ENCODE assay signal across 31 mouse cellular contexts in genomic region chrX:95525166-95525565, GRCm38 (mm10). TPM values are rescaled to one million over a fixed set of nuclear protein-coding genes. Genes with fewer than 3 reads are reported as not detected.
DNase-seq lines count a peak whose midpoint lies in the region; ATAC-seq and TF ChIP-seq lines count a peak whose summit lies in the region.
"Had no signal": no experiment of that assay in that cellular context is flagged by ENCODE, and none has a peak within 500 bp of the region (broad histone marks: within the 10 kb centered on the region; RNA-seq: fewer than 3 reads in every experiment).

No protein-coding gene starts in this region.

- H3K27ac ChIP-seq in MEL (ENCODE audit: control insufficient read depth, low read depth, low read length): peak overlapping the region; percentile 53
- H3K27ac ChIP-seq: embryonic facial prominence, embryonic 13.5 days; embryonic facial prominence, embryonic 15.5 days; forebrain, embryonic 10.5 days; forebrain, embryonic 12.5 days had no signal

- peak; percentile 85 for ATAC-seq in common myeloid progenitor, adult 5-6 weeks (replicated peaks; ENCODE audit: low read depth, poor library complexity, severe bottlenecking)
- ATAC-seq in megakaryocyte-erythroid progenitor cell, adult 5-6 weeks (replicated peaks; ENCODE audit: low FRiP score, low TSS enrichment, poor library complexity, severe bottlenecking): peak; percentile 55; the same call in 1 of the 2 replicates
- ATAC-seq: CD4-positive, CD25-positive, alpha-beta regulatory T cell, adult 4 months; forebrain, embryonic 14.5 days; forebrain, embryonic 16.5 days had no signal

- TF ChIP-seq RAD21 in MEL (IDR thresholded peaks at IDR 0.05; ENCODE audit: low read depth, low read length): no peak

- no peaks in the 10 kb centered on the region for H3K27me3 ChIP-seq in MEL (ENCODE audit: control insufficient read depth in 1 of 2, insufficient read depth in 2 of 2, low read length in 2 of 2)
- H3K27me3 ChIP-seq: CH12.LX; embryonic facial prominence, embryonic 15.5 days; forebrain, embryonic 12.5 days had no signal

- no peaks in the 10 kb centered on the region for H3K79me2 ChIP-seq in MEL (ENCODE audit: control insufficient read depth, insufficient read depth, low read length, poor library complexity)

- peaks cover 0 to 15% of the 10 kb centered on the region in 2 experiments; a peak in 2 of 4 replicates for H3K36me3 ChIP-seq in MEL (ENCODE audit: control insufficient read depth in 1 of 2, insufficient read depth in 2 of 2, low read length in 2 of 2)
- H3K36me3 ChIP-seq: embryonic facial prominence, embryonic 13.5 days; embryonic facial prominence, embryonic 15.5 days; forebrain, embryonic 10.5 days; forebrain, embryonic 12.5 days; G1E had no signal

- TF ChIP-seq EP300 in MEL (IDR thresholded peaks at IDR 0.05; ENCODE audit: low read depth in 1 of 2, low read length in 2 of 2): peak; percentile 69 to 76

- no peak for TF ChIP-seq CTCF in MEL (IDR thresholded peaks at IDR 0.05 in 2 of 3, conservative IDR thresholded peaks at IDR 0.05 in 1 of 3; ENCODE audit: control insufficient read depth in 1 of 3, insufficient read depth in 1 of 3, low read depth in 2 of 3, low read length in 3 of 3, poor library complexity in 1 of 3, severe bottlenecking in 1 of 3)

- TF ChIP-seq POLR2A in MEL (IDR thresholded peaks at IDR 0.05; ENCODE audit: control insufficient read depth in 1 of 2, insufficient read depth in 1 of 2, low read depth in 1 of 2, low read length in 2 of 2, poor library complexity in 1 of 2): no peak

- peaks cover 2 to 17% of the 10 kb centered on the region in 2 experiments; a peak in 3 of 4 replicates for H3K4me1 ChIP-seq in MEL (ENCODE audit: control insufficient read depth in 1 of 2, insufficient read depth in 2 of 2, low read length in 2 of 2)
- H3K4me1 ChIP-seq: embryonic facial prominence, embryonic 13.5 days; embryonic facial prominence, embryonic 15.5 days; forebrain, embryonic 10.5 days; forebrain, embryonic 12.5 days had no signal

- DNase-seq in 416B (ENCODE audit: low read depth) (peak; percentile 79), MEL (ENCODE audit: low read depth, low spot score) (peak; percentile 60)
- DNase-seq in lung, postnatal 36 days: no peak
- no peak for DNase-seq in urinary bladder, postnatal 14 days (ENCODE audit: low spot score)
- DNase-seq in heart, postnatal 36 days: no peak
- DNase-seq: adrenal gland, adult 2 months; adrenal gland, postnatal 10 days; adrenal gland, postnatal 25 days; B cell, adult 2 months; cerebellum, adult 11 months; cerebellum, adult 18-20 months; cerebellum, adult 8-10 months; cerebellum, postnatal 10 days; cerebellum, postnatal 25 days; embryo, embryonic 11 days had no signal

- H3K4me3 ChIP-seq in MEL (ENCODE audit: control insufficient read depth in 1 of 2, insufficient read depth in 1 of 2, low read depth in 2 of 2, low read length in 2 of 2): no peak overlapping the region
- H3K4me3 ChIP-seq: embryonic facial prominence, embryonic 13.5 days; embryonic facial prominence, embryonic 15.5 days; erythroblast, embryonic 14.5 days; forebrain, embryonic 10.5 days; forebrain, embryonic 12.5 days had no signal

- intact Hi-C loops in heart, postnatal 36 days (cut with DNase I): no loop called here

- no peak overlapping the region for H3K9ac ChIP-seq in MEL (ENCODE audit: control insufficient read depth, low read depth, low read length, poor library complexity, severe bottlenecking)
- H3K9ac ChIP-seq: embryonic facial prominence, embryonic 13.5 days; embryonic facial prominence, embryonic 15.5 days; forebrain, embryonic 12.5 days had no signal

- H3K9me3 ChIP-seq in MEL (replicated peaks; ENCODE audit: insufficient read depth, low read length): no peaks in the 10 kb centered on the region
- H3K9me3 ChIP-seq: embryonic facial prominence, embryonic 13.5 days; embryonic facial prominence, embryonic 15.5 days; forebrain, embryonic 10.5 days; forebrain, embryonic 12.5 days; G1E had no signal

TF ChIP-seq in MEL, 35 proteins besides CTCF, POLR2A, EP300 and RAD21:
- peak; percentile 66; the same call in 1 of the 2 replicates for TF ChIP-seq TCF12 (IDR thresholded peaks at IDR 0.05; ENCODE audit: low read depth, low read length)
- no peak for TF ChIP-seq ZMIZ1 (IDR thresholded peaks at IDR 0.05; ENCODE audit: low read depth, low read length)
- peak; percentile 67; the same call in 1 of the 2 replicates for TF ChIP-seq GATA1 (IDR thresholded peaks at IDR 0.05; ENCODE audit: low read depth, low read length)
- no peak for TF ChIP-seq CHD2 (IDR thresholded peaks at IDR 0.05; ENCODE audit: low read length)
- TF ChIP-seq RCOR1 (IDR thresholded peaks at IDR 0.05; ENCODE audit: low read depth, low read length): 0 out of 2 replicates have a peak, but pooled peaks have one; percentile 31
- TF ChIP-seq GABPA (IDR thresholded peaks at IDR 0.05; ENCODE audit: low read depth, low read length): no peak
- TF ChIP-seq MAFK (IDR thresholded peaks at IDR 0.05; ENCODE audit: borderline replicate concordance, low read depth, low read length): no peak
- 0 out of 2 replicates have a peak, but pooled peaks have one; percentile 25 for TF ChIP-seq SIN3A (IDR thresholded peaks at IDR 0.05; ENCODE audit: low read length)
- no peak for TF ChIP-seq USF2 (IDR thresholded peaks at IDR 0.05; ENCODE audit: borderline replicate concordance in 1 of 2, insufficient read depth in 1 of 2, low read depth in 1 of 2, low read length in 2 of 2)
- peak; percentile 56; the same call in 1 of the 2 replicates for TF ChIP-seq ETS1 (IDR thresholded peaks at IDR 0.05; ENCODE audit: low read depth, low read length)

RNA-seq across cellular contexts. Expression of gene Asb12, which starts 32.6 kb away (rescaled TPM):
- not detected in 2 replicates for total RNA-seq in MEL (2012; rRNA removed)
- polyA plus RNA-seq in MEL (2012; ENCODE audit: insufficient read depth in 1 of 2, insufficient read length in 2 of 2, low read depth in 1 of 2, low replicate concordance in 2 of 2, missing spikeins in 1 of 2): not detected
- total RNA-seq in common myeloid progenitor, adult 5-6 weeks (2017): not detected in 2 replicates
- total RNA-seq in megakaryocyte-erythroid progenitor cell, adult 5-6 weeks (2014; fragmentation: Nextera tagmentation): not detected in 2 replicates
- not detected in 2 replicates for total RNA-seq in megakaryocyte-erythroid progenitor cell, adult 5-6 weeks (2017)
- 10 to 100 TPM; 16.3 to 16.9 TPM for total RNA-seq in heart, postnatal 36 days (2021)
- total RNA-seq: adrenal gland, adult 2 months; CH12.LX; G1E had no signal
- polyA plus RNA-seq: adrenal gland, adult 2 months; CD4-positive, CD25-positive, alpha-beta regulatory T cell, adult 4 months; embryonic facial prominence, embryonic 11.5 days; embryonic facial prominence, embryonic 13.5 days; embryonic facial prominence, embryonic 15.5 days; erythroblast, embryonic 14.5 days; forebrain, embryonic 10.5 days; forebrain, embryonic 12.5 days; G1E had no signal

RNA-seq across cellular contexts. Expression of gene Pfn5, which starts 32.7 kb away (rescaled TPM):
- total RNA-seq in MEL (2012; rRNA removed): not detected in 2 replicates
- polyA plus RNA-seq in MEL (2012; ENCODE audit: insufficient read depth in 1 of 2, insufficient read length in 2 of 2, low read depth in 1 of 2, low replicate concordance in 2 of 2, missing spikeins in 1 of 2): not detected
- not detected in 2 replicates for total RNA-seq in common myeloid progenitor, adult 5-6 weeks (2017)
- total RNA-seq in megakaryocyte-erythroid progenitor cell, adult 5-6 weeks (2014; fragmentation: Nextera tagmentation): not detected in 2 replicates
- total RNA-seq in megakaryocyte-erythroid progenitor cell, adult 5-6 weeks (2017): not detected in 2 replicates
- total RNA-seq in heart, postnatal 36 days (2021): not detected
- total RNA-seq: adrenal gland, adult 2 months; adrenal gland, postnatal 10 days; adrenal gland, postnatal 25 days; adrenal gland, postnatal 4 days; CH12.LX; G1E had no signal
- polyA plus RNA-seq: adrenal gland, adult 2 months; brain, embryonic 14.5 days; CD4-positive, CD25-positive, alpha-beta regulatory T cell, adult 4 months; embryonic facial prominence, embryonic 11.5 days; embryonic facial prominence, embryonic 13.5 days; embryonic facial prominence, embryonic 15.5 days; erythroblast, embryonic 14.5 days; forebrain, embryonic 10.5 days; forebrain, embryonic 12.5 days; forebrain, embryonic 14.5 days; forebrain, embryonic 16.5 days; frontal cortex, adult 2 months; G1E had no signal

Comparison
In these comparisons a context has a peak if more than half of its experiments do, and no peak if none do; other contexts are left out.
1. DNase-seq: peak in 416B (single experiment) and MEL (single experiment); none in lung, postnatal 36 days (single experiment), urinary bladder, postnatal 14 days (single experiment) and heart, postnatal 36 days (0 of 2).
2. RNA of gene Asb12, which starts 32.6 kb away (total RNA-seq): 16.3 to 16.9 TPM in heart, postnatal 36 days; not detected in MEL, not detected in common myeloid progenitor, adult 5-6 weeks and not detected in megakaryocyte-erythroid progenitor cell, adult 5-6 weeks; every median in the first group is over 10 times any median in the second.